Mouse (Mus musculus) midbrain, postnatal 0 days (tissue): ENCODE results near the gene Prex1. TPM values are rescaled to one million over a fixed set of nuclear protein-coding genes. Genes with fewer than 3 reads are reported as not detected.

Experiments used
- ATAC-seq: fragments of 200-750 bp; cut with Nextera tagmentation; 2 replicates; pipeline ENCODE4 v1.8.0; 2017; ENCODE audit warnings: moderate number of reproducible peaks, mild to moderate bottlenecking, moderate TSS enrichment, moderate library complexity; ENCODE audit not compliant: low FRiP score
- DNase-seq: peaks from one replicate; pipeline ENCODE4 v3.0.0-alpha.2; 2015; ENCODE audit warnings: low spot score
- H3K27ac ChIP-seq: fragments of 300-500 bp; sonication (generic); 2 replicates; pipeline ENCODE4 v1.5.1; 2014; ENCODE audit warnings: low read depth, mild to moderate bottlenecking, low read length, mixed read lengths
- H3K27me3 ChIP-seq: fragments of 300-500 bp; sonication (generic); 2 replicates; pipeline ENCODE4 v1.6.1; 2014; ENCODE audit warnings: low read length, control low read depth, mixed read lengths; ENCODE audit not compliant: insufficient read depth
- H3K36me3 ChIP-seq: fragments of 300-500 bp; sonication (generic); 2 replicates; pipeline ENCODE4 v1.6.1; 2014; ENCODE audit warnings: low read length, control low read depth, mixed read lengths; ENCODE audit not compliant: insufficient read depth
- H3K4me1 ChIP-seq: fragments of 300-500 bp; sonication (generic); 2 replicates; pipeline ENCODE4 v1.6.1; 2014; ENCODE audit warnings: mild to moderate bottlenecking, control low read depth, antibody characterized with exemption, low read length, mixed read lengths; ENCODE audit not compliant: insufficient read depth
- H3K4me2 ChIP-seq: fragments of 300-500 bp; sonication (generic); 2 replicates; pipeline ENCODE4 v1.6.1; 2014; ENCODE audit warnings: low read depth, mild to moderate bottlenecking, low read length, mixed read lengths; ENCODE audit not compliant: poor library complexity, severe bottlenecking
- H3K4me3 ChIP-seq: fragments of 300-500 bp; sonication (generic); 2 replicates; pipeline ENCODE4 v1.5.1; 2014; ENCODE audit warnings: low read depth, mild to moderate bottlenecking, low read length, moderate library complexity
- H3K9ac ChIP-seq: fragments of 300-500 bp; sonication (generic); replicated peaks from 2 replicates; pipeline ENCODE4 v1.6.1; 2014; ENCODE audit warnings: mild to moderate bottlenecking, low read length, moderate library complexity, mixed read lengths; ENCODE audit not compliant: poor library complexity, severe bottlenecking
- H3K9me3 ChIP-seq: fragments of 300-500 bp; sonication (generic); 2 replicates; pipeline ENCODE4 v1.6.1; 2016; ENCODE audit warnings: low read length, control low read depth
- CTCF ChIP-seq: IDR thresholded peaks from 2 replicates; pipeline ENCODE4 v1.5.1; 2016; ENCODE audit warnings: antibody characterized with exemption, mild to moderate bottlenecking
- WGBS: fragments of 180-500 bp; shearing (Covaris S2); extraction: QIAGEN DNeasy Blood & Tissue Kit; methylation state at CpG from one replicate; pipeline ENCODE4 v1.1.7; 2014; 5-methylcytosine and 5-hydroxymethylcytosine counted together
- polyA plus RNA-seq: library from polyadenylated mRNA; unstranded; fragments of >200 nt; fragmentation: Nextera tagmentation; extraction: Ambion mirVana; gene quantifications from 2 replicates; pipeline ENCODE4 v1.2.1, GENCODE M21; 2015
- total RNA-seq: library from RNA; depleted of rRNA; stranded (reverse); fragments of >200 nt; gene quantifications from 2 replicates; pipeline ENCODE4 v1.2.3, GENCODE M21; 2014

Prex1 gene
- total and polyA plus RNA-seq, 2 experiments from 2014 or later: 17.4 to 53.8 TPM

- no peaks in the 10 kb centered on the region for H3K27me3 ChIP-seq
- no peak overlapping the region for H3K4me2 ChIP-seq
- no peak for TF ChIP-seq CTCF
- no peak for DNase-seq
- H3K27ac ChIP-seq: no peak overlapping the region
- 79% methylated on average over 2 of the region's 2 CpGs for WGBS
- no peak overlapping the region for H3K4me3 ChIP-seq
- ATAC-seq: no peak
- H3K9me3 ChIP-seq: no peaks in the 10 kb centered on the region
- H3K4me1 ChIP-seq: no peaks in the 10 kb centered on the region
- no peak overlapping the region for H3K9ac ChIP-seq
- H3K36me3 ChIP-seq: no peaks in the 10 kb centered on the region
Measured at GRCm38 (mm10) chr2:166719930-166720305, 6.3 kb upstream of the Prex1 start.

GRCm38 (mm10) chr2:166719301-166719929 lies 5.8 kb upstream of the Prex1 start:
- H3K27ac ChIP-seq: no peak overlapping the region
- no peak overlapping the region for H3K4me2 ChIP-seq
- DNase-seq (no peak), ATAC-seq (no peak)
- TF ChIP-seq CTCF: no peak
- H3K4me1 ChIP-seq: no peaks in the 10 kb centered on the region
- WGBS: 96% methylated on average over 1 of the region's 1 CpGs
- H3K27me3 ChIP-seq: no peaks in the 10 kb centered on the region
- H3K9me3 ChIP-seq: no peaks in the 10 kb centered on the region
- H3K4me3 ChIP-seq: no peak overlapping the region
- H3K9ac ChIP-seq: no peak overlapping the region
- no peaks in the 10 kb centered on the region for H3K36me3 ChIP-seq

GRCm38 (mm10) chr2:166716067-166716466 lies 2.4 kb upstream of the Prex1 start:
- WGBS: 59% methylated on average over 7 of the region's 7 CpGs
- no peaks in the 10 kb centered on the region for H3K36me3 ChIP-seq
- ATAC-seq (no peak), DNase-seq (no peak)
- H3K27me3 ChIP-seq: no peaks in the 10 kb centered on the region
- H3K4me3 ChIP-seq: no peak overlapping the region
- H3K27ac ChIP-seq: no peak overlapping the region
- no peak overlapping the region for H3K4me2 ChIP-seq
- 0 out of 2 replicates have a peak, but pooled peaks cover 3% of the 10 kb centered on the region for H3K4me1 ChIP-seq
- H3K9ac ChIP-seq: no peak overlapping the region
- H3K9me3 ChIP-seq: no peaks in the 10 kb centered on the region
- TF ChIP-seq CTCF: no peak

GRCm38 (mm10) chr2:166714427-166714699 lies 731 bp upstream of the Prex1 start:
- no peaks in the 10 kb centered on the region for H3K9me3 ChIP-seq
- H3K4me1 ChIP-seq: 0 out of 2 replicates have a peak, but pooled peaks cover 3% of the 10 kb centered on the region
- H3K4me2 ChIP-seq: peak overlapping the region; percentile 70
- no peak for DNase-seq
- TF ChIP-seq CTCF: no peak
- no peak overlapping the region for H3K27ac ChIP-seq
- no peak for ATAC-seq
- peak overlapping the region; percentile 69 for H3K4me3 ChIP-seq
- 10% methylated on average over 11 of the region's 11 CpGs for WGBS
- no peaks in the 10 kb centered on the region for H3K27me3 ChIP-seq
- no peaks in the 10 kb centered on the region for H3K36me3 ChIP-seq
- H3K9ac ChIP-seq: peak overlapping the region; percentile 61

- H3K9me3 ChIP-seq: no peaks in the 10 kb centered on the region
- H3K9ac ChIP-seq: peak overlapping the region; percentile 61
- ATAC-seq (peak; percentile 70), DNase-seq (peak; percentile 38)
- no peaks in the 10 kb centered on the region for H3K36me3 ChIP-seq
- H3K27me3 ChIP-seq: no peaks in the 10 kb centered on the region
- 0 out of 2 replicates have a peak, but pooled peaks cover 3% of the 10 kb centered on the region for H3K4me1 ChIP-seq
- peak; percentile 1; the same call in 1 of the 2 replicates for TF ChIP-seq CTCF
- WGBS: under 1% methylated on average over 45 of the region's 64 CpGs
- peak overlapping the region; percentile 70 for H3K4me2 ChIP-seq
- H3K4me3 ChIP-seq: peak overlapping the region; percentile 69
- H3K27ac ChIP-seq: peak overlapping the region; percentile 66
Measured at GRCm38 (mm10) chr2:166712801-166713689, 587 bp downstream of the Prex1 start.

DNA sequence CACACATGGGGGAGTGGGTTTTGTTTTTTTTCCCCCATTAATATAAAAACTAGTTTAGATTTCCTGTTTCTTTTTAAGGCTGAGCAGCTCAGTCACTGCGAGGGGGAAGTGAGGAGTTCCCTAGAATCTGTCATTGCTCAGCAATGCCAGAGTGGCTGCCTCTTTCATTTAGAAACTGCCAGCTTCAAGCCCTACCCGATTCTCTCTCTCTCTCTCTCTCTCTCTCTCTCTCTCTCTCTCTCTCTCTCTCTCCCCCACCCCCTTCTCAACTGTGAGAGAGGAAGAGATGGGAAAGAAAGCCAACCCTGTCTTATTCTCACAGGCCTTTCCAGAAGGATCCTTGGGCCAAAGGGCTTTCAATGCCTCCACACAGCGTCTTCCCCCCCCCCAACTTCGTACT lies 1.3 kb downstream of the Prex1 start:
- H3K9ac ChIP-seq: no peak overlapping the region
- 0% methylated on average over 4 of the region's 4 CpGs for WGBS
- DNase-seq (peak; percentile 55), ATAC-seq (no peak)
- no peak for TF ChIP-seq CTCF
- H3K27ac ChIP-seq: no peak overlapping the region; the same call in 1 of the 2 replicates
- no peaks in the 10 kb centered on the region for H3K27me3 ChIP-seq
- H3K4me1 ChIP-seq: 0 out of 2 replicates have a peak, but pooled peaks cover 3% of the 10 kb centered on the region
- H3K36me3 ChIP-seq: no peaks in the 10 kb centered on the region
- peak overlapping the region; percentile 70 for H3K4me2 ChIP-seq
- no peaks in the 10 kb centered on the region for H3K9me3 ChIP-seq
- H3K4me3 ChIP-seq: peak overlapping the region; percentile 69
